Mouse (Mus musculus): ENCODE data around the gene Hes3.

Gene Hes3

DNA sequence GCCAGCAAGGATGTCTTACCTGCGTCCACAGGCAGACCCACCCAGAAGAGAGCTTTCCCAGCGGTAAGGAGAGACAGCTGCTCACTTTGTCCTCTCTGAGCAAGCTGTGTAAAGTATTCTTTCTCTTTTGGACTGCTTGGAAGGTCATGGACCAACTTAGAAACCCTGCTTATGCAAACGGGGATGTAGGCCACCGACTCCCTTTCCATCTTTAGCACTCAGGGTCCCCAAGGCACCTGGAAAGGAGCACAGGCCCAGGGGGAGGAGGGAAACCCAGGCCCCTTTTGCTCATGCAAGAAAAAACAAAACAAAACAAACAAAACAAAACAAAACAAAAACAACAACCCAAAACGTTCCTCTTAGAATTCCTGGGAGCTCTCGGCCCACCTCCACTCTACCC, at the start of gene Hes3:
Hes3 (minus strand) TSS at position 101 of the 400 bp plus-strand sequence.
- no peak for DNase-seq

DNA sequence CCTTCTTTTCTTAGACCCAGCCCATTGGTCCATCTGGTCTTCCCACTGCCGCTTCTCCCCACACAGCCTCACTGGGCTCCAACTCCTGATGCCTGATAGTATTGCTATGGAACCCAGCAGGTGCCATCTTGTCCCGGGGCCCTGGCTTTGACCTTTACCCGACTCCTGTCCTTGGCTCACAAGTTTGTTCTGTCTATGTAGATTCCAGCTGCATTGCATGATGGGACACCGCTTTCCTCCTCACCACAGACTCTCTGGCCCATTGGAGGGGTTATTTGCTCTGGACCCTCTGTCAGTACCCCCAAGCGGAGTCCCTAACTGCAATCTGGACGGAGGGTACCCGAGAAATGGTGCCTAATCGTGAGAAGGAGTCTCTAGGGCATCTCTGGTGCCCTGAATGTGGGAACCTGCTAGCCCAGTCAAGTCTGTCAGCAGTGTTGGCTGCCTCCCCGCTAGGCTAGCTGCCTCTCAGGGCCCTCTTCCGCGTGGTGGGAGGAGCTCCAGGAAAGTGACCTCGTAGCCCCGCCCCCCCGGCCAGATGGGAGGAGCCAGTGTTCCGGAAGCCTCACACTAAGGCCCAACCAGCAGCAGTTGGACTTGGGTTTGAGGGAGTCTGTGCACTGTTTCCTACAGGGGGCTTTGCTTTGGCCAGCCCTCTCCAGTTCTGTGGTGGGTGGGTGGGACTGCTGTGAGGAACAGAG, 49.3 kb upstream of the Hes3 start:
- DNase-seq, result peak; percentile 52

GRCm38 (mm10) chr4:152339293-152339790, 47.9 kb upstream of the Hes3 start:
- DNase-seq, result no peak

GRCm38 (mm10) chr4:152338419-152339292, 47.2 kb upstream of the Hes3 start, which contains the start of gene Chd5:
Chd5 (plus strand) TSS chr4:152338651.
- DNase-seq, result no peak

DNA sequence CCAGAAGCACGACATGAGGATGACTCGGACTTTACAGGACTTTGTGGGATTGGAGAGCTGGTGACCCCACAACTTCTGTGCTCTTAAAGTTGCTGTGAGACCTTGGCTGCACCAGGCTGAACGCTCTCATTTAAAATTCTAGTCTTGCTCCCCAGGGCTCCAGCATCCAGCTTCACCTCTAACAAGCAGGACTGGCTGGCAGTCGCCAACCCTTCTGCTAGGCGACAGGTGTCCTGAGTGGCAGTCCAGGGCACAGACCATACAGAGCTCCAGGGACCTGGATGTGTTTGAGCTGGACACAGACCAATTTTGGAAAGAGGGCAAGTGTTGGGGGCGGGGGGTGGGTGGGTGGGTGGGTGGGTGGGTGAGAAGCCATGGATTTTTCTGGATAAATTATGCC, 46.3 kb upstream of the Hes3 start:
- no peak for DNase-seq

GRCm38 (mm10) chr4:152333587-152333986, 42.1 kb upstream of the Hes3 start:
- DNase-seq, result no peak

DNA sequence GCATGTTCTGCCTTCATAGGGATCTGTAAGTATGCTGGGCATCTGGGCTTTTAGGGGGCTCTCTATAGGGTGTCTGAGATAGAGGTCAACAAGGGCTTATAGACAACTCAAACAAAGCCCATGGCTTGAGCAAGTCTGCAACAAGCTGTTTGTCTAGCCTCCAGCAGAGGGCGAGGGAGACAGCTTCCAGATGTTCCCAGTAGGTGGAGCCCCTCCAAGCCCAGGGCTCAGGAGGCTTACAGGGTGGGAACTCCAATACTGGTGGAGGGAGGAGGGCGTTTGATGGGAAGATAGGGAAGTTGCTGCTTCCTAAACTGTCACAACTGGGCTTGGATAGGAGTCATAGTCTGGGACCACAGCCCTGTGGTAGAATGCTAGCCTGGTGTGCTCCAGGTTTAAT, 41.5 kb upstream of the Hes3 start:
- DNase-seq, result peak; percentile 84

- DNase-seq, result peak; percentile 51
These were observed 37.2 kb upstream of the Hes3 start for GRCm38 (mm10) chr4:152328691-152329090.

- no peak for DNase-seq
These were observed 35.1 kb upstream of the Hes3 start for GRCm38 (mm10) chr4:152326543-152326942.

GRCm38 (mm10) chr4:152325574-152326411, 34.3 kb upstream of the Hes3 start, which contains the start of gene Rpl22:
Rpl22 (plus strand) TSS chr4:152325742.
- DNase-seq, result peak; percentile 98

GRCm38 (mm10) chr4:152324641-152325562, 33.4 kb upstream of the Hes3 start:
- no peak for DNase-seq

GRCm38 (mm10) chr4:152321464-152321863, 30.0 kb upstream of the Hes3 start:
- no peak for DNase-seq

DNA sequence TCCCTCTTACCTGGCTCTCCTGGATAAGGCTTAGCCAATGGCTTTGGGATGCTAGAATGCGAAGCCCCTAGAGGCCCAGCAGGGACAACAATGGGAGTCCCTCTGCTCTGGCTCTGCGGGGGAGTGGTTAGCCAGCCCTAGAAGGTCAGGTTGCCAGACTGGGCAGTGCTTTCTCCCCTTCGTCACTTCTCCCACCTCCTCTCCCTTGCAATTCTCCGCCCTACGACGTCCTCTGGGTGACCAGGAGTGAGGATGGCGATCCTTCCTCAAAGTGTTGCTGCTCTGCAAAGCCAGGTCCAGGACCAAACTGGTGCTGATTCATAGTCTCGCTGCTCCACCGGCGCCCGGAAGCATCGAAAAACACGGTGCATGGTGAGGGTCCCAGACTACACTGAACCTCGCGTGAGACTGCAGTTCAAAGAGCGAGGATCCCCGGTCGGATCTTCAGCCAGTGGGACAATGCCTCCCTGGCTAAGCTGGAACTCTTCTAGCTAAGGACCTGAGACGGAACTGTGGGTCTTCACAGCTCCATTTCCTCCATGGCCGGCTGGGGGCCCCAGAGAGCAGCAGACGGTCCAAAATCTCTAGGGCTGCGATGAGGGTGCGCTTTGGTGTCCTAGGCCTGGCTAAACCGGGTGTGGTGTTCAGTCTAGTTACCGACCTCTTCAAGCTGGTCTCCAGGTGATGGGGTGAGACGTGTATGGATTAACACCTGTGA, 27.2 kb upstream of the Hes3 start, which contains the start of gene Rnf207:
Rnf207 (minus strand) TSS at position 477 of the 718 bp plus-strand sequence.
- DNase-seq, result peak; percentile 69

DNA sequence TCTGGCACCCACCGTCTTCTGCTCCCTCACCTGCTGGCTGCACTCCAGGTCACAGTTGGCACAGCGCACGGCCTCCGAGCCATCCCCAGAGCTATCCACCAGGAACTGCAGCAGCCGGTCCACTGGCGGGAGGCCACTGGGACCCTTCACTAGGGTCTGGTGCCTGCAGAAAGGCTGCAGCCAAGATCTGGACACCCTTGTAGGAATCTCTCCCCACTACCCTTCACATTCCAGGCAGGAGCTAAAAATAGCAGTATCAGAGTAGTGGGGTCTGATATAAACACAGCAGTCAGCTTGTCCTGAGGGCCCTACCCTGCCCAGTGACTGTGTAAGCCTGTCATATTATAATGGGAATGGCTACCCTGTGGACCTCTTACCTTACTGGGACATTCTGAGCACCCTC, 26.2 kb upstream of the Hes3 start:
- no peak for DNase-seq

- no peak for DNase-seq
These were observed 24.2 kb upstream of the Hes3 start for GRCm38 (mm10) chr4:152315498-152316213.

GRCm38 (mm10) chr4:152313934-152314333, 22.5 kb upstream of the Hes3 start:
- peak; percentile 64 for DNase-seq

- peak; percentile 62 for DNase-seq
These were observed 21.8 kb upstream of the Hes3 start for GRCm38 (mm10) chr4:152313211-152313632.

DNA sequence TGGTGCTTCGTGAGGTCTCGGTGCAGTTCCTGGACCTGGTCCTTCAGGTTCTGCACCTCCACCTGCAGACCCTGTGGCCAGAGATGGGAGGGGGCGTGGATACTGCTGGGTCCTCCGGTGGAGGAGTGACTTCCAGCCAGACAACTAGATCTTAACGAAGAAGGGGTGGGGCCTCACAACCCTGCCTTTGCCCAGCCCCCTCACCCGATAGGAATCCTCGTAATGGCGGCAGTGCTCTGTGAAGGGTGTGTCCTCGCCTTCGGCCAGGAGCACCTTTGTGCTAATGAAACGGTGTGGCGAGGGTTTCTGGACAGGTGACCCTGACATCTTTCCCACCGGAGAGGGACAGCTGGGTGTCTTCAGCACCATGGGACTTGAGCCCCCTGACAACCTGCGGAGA, 20.7 kb upstream of the Hes3 start:
- no peak for DNase-seq

GRCm38 (mm10) chr4:152307542-152307941, 16.1 kb upstream of the Hes3 start:
- DNase-seq, result no peak

DNA sequence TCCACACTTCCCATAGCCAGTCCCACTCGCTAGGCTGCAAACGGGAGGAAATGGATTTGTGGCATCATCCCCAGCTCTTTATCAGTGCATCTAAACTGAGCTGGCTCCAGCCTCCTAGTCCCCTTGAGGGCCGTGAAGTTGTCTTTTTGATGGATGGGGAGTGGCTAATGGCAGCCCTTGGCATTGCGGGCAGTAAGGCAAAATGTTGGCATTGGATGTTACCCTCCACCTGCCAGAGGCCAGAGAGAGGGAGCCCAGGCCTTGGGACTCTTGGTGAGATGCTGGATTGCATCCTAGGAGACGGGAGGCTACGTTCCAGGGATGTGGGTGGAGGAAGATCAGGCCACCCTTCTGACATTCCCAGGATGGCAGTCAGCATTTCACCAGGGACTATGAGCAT, 14.5 kb upstream of the Hes3 start:
- no peak for DNase-seq

Data from embryo, embryonic 11 days (tissue).